Mouse (Mus musculus) spleen, adult 2 months (tissue): ENCODE measurements at regions not wholly inside any gene's neighbourhood (a gene's known extent, or its start where the extent isn't known, plus 50 kb on each side); places are given as distances from the start of the nearest gene placed in this dataset.

Experiments
- CTCF ChIP-seq: fragments of 200-500 bp; IDR thresholded peaks from 2 replicates; pipeline ENCODE4 v1.5.1; 2011; ENCODE audit warnings: mild to moderate bottlenecking, inconsistent platforms; ENCODE audit not compliant: insufficient read depth, insufficient read length, insufficient replicate concordance; ENCODE audit errors: extremely low read depth
- POLR2A ChIP-seq: fragments of 200-500 bp; IDR thresholded peaks from 2 replicates; pipeline ENCODE4 v1.6.1; 2011; ENCODE audit warnings: low read depth, low read length, inconsistent platforms

DNA sequence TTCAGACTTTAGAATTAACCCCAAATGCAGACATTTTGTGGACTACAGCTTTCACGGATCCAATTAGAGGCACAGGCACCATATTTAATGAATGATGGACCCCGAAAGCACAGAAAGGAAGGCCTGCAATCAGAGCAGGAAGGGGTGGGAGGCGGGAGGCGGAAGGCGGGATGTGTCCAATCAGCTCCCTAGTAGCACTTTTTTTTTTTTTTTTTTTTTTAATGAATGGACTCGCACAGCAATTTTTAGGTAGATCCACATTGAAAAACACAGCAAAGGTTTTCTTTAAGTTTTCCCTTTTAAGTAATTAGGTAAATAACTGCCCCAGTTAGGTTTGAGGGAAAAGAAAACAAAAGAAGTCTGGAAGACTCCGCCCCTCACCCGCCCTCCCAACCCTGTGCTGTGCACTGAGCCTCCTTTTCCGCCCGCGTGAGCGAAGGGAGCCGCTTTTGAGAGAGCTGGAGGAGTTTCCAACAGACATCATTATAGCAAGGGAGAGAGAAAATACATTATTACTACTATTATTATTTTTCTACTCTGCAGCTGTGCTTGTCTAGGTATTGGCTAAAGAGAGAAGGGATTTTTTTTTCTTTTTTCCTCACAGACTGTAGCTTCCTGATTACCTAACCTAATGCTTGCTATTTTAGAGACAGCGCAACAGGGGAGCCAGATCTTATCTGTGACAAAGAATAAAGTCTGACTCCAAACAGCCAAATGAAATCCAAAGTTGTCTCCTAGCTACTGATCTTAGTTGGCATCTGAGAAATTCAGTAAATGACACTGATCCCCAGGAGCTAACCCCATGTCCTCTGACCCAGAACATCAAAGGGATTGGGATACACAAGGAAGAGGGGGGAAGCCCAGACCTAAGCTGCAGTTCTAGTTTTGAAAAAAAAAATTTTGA is 232.0 kb upstream of the Sash1 start:
- no peak for TF ChIP-seq CTCF
- TF ChIP-seq POLR2A = no peak
